Mouse (Mus musculus) thymus, adult 2 months (tissue): ENCODE results near the gene Hoxd10. TPM values are rescaled to one million over a fixed set of nuclear protein-coding genes. Genes with fewer than 3 reads are reported as not detected.

Experiments
- DNase-seq: peaks from one replicate; pipeline ENCODE4 v3.0.0; 2021
- H3K27ac ChIP-seq: fragments of 200-500 bp; 2 replicates; pipeline ENCODE4 v1.5.1; 2012; ENCODE audit warnings: low read length, control low read depth; ENCODE audit not compliant: control insufficient read depth, insufficient read depth
- H3K27me3 ChIP-seq: fragments of 200-500 bp; 2 replicates; pipeline ENCODE4 v1.6.1; 2012; ENCODE audit warnings: mild to moderate bottlenecking, low read length, moderate library complexity, mixed read lengths; ENCODE audit not compliant: control insufficient read depth, insufficient read depth
- H3K36me3 ChIP-seq: fragments of 200-500 bp; 2 replicates; pipeline ENCODE4 v1.6.1; 2012; ENCODE audit warnings: mild to moderate bottlenecking, low read length, moderate library complexity; ENCODE audit not compliant: control insufficient read depth, insufficient read depth
- H3K4me1 ChIP-seq: fragments of 200-500 bp; replicated peaks from 2 replicates; pipeline ENCODE4 v1.6.1; 2012; ENCODE audit warnings: low read length; ENCODE audit not compliant: control insufficient read depth, insufficient read depth
- H3K4me3 ChIP-seq: fragments of 200-500 bp; 2 replicates; pipeline ENCODE4 v1.5.1; 2012; ENCODE audit warnings: mild to moderate bottlenecking, low read length, control low read depth, moderate library complexity; ENCODE audit not compliant: control insufficient read depth, insufficient read depth
- CTCF ChIP-seq: fragments of 200-500 bp; IDR thresholded peaks from 2 replicates; pipeline ENCODE4 v1.5.1; 2012; ENCODE audit warnings: mild to moderate bottlenecking, control low read depth, low read length, moderate library complexity, borderline replicate concordance; ENCODE audit not compliant: control insufficient read depth, poor library complexity, insufficient read depth; ENCODE audit errors: extremely low read depth
- POLR2A ChIP-seq: fragments of 200-500 bp; IDR thresholded peaks from 2 replicates; pipeline ENCODE4 v1.6.1; 2012; ENCODE audit warnings: mild to moderate bottlenecking, low read length, control low read depth, moderate library complexity; ENCODE audit not compliant: control insufficient read depth, poor library complexity, insufficient read depth; ENCODE audit errors: extremely low read depth
- WGBS: fragments of 180-500 bp; shearing (Covaris S2); methylation state at CpG from one replicate; pipeline ENCODE4 v1.1.7; 2018; 5-methylcytosine and 5-hydroxymethylcytosine counted together
- polyA plus RNA-seq: library from polyadenylated mRNA; depleted of rRNA; stranded (reverse); fragments of >200 nt; gene quantifications from 2 replicates; pipeline ENCODE4 v1.2.3, GENCODE M21; 2012

Hoxd10 gene
- polyA plus RNA-seq, 1 experiment = not detected

DNA sequence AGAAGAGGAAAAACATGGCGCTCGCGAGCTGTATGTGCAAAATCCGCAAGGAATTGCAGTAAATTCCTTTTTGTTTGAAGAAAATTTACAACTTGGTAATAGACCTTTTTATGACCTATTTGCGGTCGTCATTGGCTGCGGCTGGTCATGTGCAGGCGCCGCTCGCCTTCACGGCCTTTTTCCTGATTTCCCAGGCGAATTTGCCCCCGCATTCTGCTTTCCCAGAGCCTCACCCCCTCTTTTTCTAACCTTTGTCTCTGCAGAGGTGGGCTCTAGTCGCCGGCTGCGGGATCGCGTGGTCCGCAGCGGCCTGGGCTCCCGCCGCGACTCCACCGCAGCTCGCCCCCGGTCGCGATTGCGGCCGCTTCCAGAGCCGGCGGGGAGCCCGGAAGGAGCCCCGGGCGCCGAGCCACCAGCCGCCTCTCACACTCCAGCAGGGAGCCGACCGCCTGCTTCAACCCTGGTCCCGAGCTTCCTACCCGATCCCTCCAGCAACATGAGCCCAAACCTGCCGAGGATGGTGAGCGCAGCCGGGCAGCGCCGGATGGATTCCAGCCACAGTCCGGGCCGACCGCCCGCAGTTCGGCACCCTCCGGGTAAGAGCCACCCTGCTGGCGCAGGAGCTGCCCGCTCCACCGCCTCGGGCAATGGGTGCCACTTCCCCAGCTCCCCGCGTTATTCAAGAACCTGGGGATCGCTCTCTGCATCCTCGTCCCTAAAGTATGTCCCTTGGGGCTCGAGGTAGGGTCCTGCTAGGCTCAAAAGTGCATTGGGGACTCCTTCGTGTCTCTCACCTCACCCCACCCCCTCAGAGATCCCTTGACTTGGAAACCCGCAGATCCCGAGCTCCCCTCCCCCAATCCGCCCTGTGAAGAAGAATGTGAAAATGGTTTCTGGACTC, 20.2 kb downstream of the Hoxd10 start, which contains the start of the genes Hoxd3 and Hoxd4:
Gene Hoxd3, plus strand, starts transcription at position 207 of the 901 bp plus-strand sequence.
Gene Hoxd4, plus strand, starts transcription at position 209 of the 901 bp plus-strand sequence.
- H3K36me3 ChIP-seq = no peaks in the 10 kb centered on the region
- peaks cover 20% of the 10 kb centered on the region for H3K27me3 ChIP-seq
- no peak for TF ChIP-seq POLR2A
- TF ChIP-seq CTCF = no peak
- H3K4me3 ChIP-seq = no peak within 1 kb of the TSS
- DNase-seq = no peak
- 5% methylated on average over 65 of the region's 65 CpGs for WGBS
- H3K27ac ChIP-seq = no peak within 1 kb of the TSS
- no peaks in the 10 kb centered on the region for H3K4me1 ChIP-seq

DNA sequence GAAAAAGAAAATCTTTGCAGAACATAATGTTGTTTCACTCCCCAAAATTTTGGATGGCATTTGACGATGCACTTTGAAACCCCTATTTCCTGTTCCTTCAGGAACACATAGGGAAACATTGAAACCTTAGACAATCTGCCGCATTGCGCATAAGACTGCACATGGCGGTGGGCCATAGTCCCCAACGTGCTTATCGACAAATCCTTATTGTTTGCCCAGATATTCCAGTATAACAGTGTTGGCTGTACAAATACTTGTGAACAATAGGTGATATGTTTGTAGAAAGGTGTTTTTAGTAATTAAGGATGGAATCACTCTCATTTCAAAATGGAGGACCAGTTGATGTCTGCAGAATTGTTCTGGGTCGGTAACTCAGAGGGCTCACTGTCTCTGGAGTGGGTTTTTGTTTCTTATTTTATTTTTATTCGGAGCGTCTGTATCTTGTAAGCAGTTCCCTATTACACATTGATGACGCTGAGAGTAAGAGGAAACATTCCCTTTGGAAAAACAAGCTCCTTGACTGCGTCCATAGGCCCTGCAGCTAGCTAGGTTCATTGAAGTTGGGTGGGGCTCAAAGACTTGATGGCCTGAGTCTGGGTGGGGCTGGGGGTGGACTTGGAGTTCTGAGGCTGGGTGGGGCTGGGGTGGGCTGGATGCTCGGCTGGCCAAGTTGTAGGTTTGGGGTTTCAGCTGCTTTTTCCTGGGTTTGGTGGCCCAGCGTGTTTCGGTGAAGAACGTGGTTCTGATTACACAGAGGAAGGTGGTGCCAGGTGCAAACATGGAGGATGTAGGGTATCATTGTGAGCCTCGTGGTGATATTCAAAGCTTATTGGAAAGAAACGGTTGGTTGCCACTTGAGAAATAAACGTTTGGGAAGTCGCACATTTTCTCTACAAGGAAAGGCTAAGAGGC, 21.8 kb downstream of the Hoxd10 start:
- WGBS = 29% methylated on average over 19 of the region's 19 CpGs
- Histone ChIP-seq H3K27ac (no peak overlapping the region), H3K27me3 (peaks cover 16% of the 10 kb centered on the region; the same call in 1 of the 2 replicates), H3K4me3 (no peak overlapping the region), H3K36me3 (no peaks in the 10 kb centered on the region), H3K4me1 (no peaks in the 10 kb centered on the region)
- TF ChIP-seq CTCF (no peak), POLR2A (no peak)
- DNase-seq = no peak

DNA sequence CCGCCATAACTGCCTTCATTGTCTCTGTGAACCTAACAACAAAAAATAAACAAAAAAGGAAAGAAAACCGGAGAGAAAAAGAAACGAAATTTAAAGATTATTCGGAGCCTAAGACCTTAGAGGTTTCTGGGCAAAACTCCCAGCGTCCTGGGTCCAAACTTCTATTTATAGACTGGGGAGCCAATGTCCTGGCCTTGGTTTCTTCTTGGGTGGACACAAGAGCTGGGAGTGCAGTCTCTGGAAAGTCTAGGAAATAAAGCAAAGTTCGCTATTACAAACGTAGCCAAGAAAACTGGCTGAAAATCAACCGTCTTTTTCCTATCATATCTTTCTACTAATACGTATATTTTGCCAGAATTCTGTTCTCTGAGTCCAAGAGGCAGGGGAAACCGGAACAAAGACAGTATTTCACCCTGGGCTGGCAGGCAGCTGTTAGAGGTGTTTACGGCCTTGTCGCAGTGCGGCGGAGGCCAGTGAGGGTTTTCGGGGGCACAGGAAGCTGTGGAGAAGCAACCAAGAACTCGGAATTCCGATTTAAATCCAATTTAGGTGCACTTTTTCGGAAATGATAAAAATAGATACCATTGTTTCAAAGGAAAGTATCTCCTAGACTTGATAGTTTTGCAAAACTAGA, 22.5 kb downstream of the Hoxd10 start:
- H3K4me1 ChIP-seq = no peaks in the 10 kb centered on the region
- no peaks in the 10 kb centered on the region for H3K36me3 ChIP-seq
- no peak for TF ChIP-seq CTCF
- no peak for TF ChIP-seq POLR2A
- DNase-seq = no peak
- WGBS = 13% methylated on average over 18 of the region's 18 CpGs
- no peak overlapping the region for H3K27ac ChIP-seq
- H3K4me3 ChIP-seq = no peak overlapping the region
- H3K27me3 ChIP-seq = peaks cover 13% of the 10 kb centered on the region; the same call in 1 of the 2 replicates

DNA sequence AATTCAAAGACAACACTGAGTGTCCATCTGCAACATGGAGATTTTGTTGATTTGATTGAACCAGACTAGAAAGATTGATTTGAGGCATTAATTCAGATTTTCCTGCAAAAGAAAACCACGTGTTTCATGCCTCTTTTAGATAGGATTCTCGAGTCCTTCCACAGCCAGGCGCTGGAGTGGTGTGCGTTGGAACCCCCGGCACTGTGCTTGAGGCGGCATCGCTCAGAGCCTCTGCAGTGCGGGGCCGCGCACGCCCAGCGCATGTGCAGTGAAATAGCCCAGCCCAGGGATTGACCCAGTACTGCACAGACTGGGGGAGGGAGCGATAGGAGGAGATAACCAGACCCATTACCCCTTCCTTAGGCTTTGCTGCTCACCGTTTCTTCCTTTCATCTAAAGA, 23.2 kb downstream of the Hoxd10 start:
- no peak for DNase-seq
- 9% methylated on average over 14 of the region's 14 CpGs for WGBS
- peaks cover 13% of the 10 kb centered on the region; the same call in 1 of the 2 replicates for H3K27me3 ChIP-seq
- TF ChIP-seq POLR2A (no peak), CTCF (no peak)
- H3K36me3 ChIP-seq = no peaks in the 10 kb centered on the region
- no peaks in the 10 kb centered on the region for H3K4me1 ChIP-seq
- H3K4me3 ChIP-seq = no peak overlapping the region
- no peak overlapping the region for H3K27ac ChIP-seq

DNA sequence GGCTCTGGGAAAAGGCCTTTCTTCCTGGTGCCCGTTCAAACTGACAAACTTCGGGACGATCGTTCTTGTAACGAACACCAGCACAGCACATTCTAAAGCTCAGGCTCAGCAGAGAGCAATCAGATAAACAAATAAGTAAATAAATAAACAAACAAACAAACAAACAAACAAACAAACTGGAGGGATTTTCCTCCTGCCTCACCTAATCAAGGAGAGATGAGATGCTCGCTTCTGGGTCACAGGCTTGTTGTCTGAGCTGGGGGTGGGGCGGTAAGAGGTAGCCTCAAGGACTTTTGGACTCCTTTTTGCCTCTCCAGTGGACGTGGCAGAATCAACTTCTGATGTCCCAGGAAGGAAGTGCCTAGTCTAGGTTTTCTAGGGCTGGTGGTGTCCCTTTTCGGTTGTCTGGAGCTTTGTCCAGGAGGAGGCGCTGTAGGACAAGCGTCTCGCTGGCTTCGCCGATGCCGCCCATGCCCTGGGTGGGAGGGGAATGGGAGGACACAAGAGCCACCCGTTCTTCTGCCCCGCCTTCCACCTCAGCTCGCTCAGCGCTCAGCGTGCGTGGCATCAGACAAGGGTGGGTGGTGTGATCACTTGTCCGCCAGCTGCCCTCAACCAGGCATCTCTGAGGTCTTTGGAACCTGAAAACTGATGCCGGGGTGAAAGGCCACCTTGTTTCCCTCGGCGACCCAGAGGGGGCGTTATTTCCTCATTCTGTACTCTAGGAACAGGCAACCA, 23.9 kb downstream of the Hoxd10 start:
- peaks cover 13% of the 10 kb centered on the region for H3K27me3 ChIP-seq
- H3K27ac ChIP-seq = no peak overlapping the region
- H3K4me3 ChIP-seq = no peak overlapping the region
- no peaks in the 10 kb centered on the region for H3K4me1 ChIP-seq
- TF ChIP-seq CTCF (peak; percentile 75; the same call in 1 of the 2 replicates), POLR2A (no peak)
- 5% methylated on average over 26 of the region's 26 CpGs for WGBS
- H3K36me3 ChIP-seq = no peaks in the 10 kb centered on the region
- DNase-seq = peak; percentile 75
